Mouse (Mus musculus): ENCODE measurements around the gene Tac4. TPM values are rescaled to one million over a fixed set of nuclear protein-coding genes. Genes with fewer than 3 reads are reported as not detected.

The Tac4 gene
- not detected in 2 replicates for polyA plus RNA-seq (2015; fragmentation: Nextera tagmentation; extraction: Ambion mirVana)

DNA sequence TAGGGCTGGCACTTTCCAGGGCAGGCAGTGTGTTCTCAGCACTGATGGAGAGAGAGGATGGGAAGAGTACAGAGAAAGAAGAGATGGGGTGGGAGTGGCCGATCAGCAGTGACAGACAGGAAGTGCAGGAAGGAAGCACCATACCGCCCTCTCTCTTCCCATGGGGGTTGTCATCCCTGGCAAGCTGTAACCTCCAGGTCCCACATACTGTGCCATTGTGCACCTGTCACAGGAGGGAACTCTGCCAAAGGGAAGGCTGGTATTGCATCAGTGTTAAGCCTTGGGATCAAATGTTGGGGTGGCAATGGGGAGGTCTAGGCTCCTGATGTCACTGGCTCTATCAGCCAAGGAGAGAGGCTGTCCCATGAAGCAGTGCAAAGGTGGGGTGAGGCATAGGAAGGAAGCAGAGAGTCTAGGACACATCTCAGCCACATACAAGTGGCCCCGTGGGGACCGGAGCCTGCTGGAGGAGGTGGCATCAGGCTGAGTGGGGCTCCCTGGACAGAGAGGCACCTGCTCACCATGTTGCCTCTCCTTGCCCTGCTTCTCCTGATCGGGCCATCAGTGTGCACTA lies at the start of gene Tac4:
TSS of gene Tac4 (plus strand) at position 352 of the 574 bp plus-strand sequence.
- Histone ChIP-seq H3K4me1 (peaks cover 25% of the 10 kb centered on the region), H3K4me2 (no peak within 1 kb of the TSS), H3K27me3 (peaks cover 12% of the 10 kb centered on the region), H3K27ac (no peak within 1 kb of the TSS), H3K36me3 (ENCODE audit: poor library complexity, severe bottlenecking) (0 out of 2 replicates have a peak, but pooled peaks cover 4% of the 10 kb centered on the region), H3K9ac (no peak within 1 kb of the TSS), H3K4me3 (no peak within 1 kb of the TSS), H3K9me3 (replicated peaks) (no peaks in the 10 kb centered on the region)
- no peak for ATAC-seq
- WGBS: 69% methylated on average over 5 of the region's 5 CpGs

GRCm38 (mm10) chr11:95213607-95214006 lies 47.7 kb upstream of the Tac4 start:
- Histone ChIP-seq H3K27ac (no peak overlapping the region), H3K9me3 (replicated peaks) (no peaks in the 10 kb centered on the region), H3K9ac (no peak overlapping the region), H3K4me3 (no peak overlapping the region), H3K36me3 (ENCODE audit: poor library complexity, severe bottlenecking) (no peaks in the 10 kb centered on the region), H3K4me1 (peaks cover 24% of the 10 kb centered on the region), H3K4me2 (no peak overlapping the region), H3K27me3 (peaks cover 9% of the 10 kb centered on the region)
- WGBS: 27% methylated on average over 6 of the region's 6 CpGs
- no peak for ATAC-seq

GRCm38 (mm10) chr11:95214305-95214704 lies 47.0 kb upstream of the Tac4 start:
- no peak overlapping the region for H3K4me3 ChIP-seq
- no peak overlapping the region for H3K27ac ChIP-seq
- peaks cover 24% of the 10 kb centered on the region for H3K4me1 ChIP-seq
- ATAC-seq: no peak
- WGBS: 14% methylated on average over 5 of the region's 5 CpGs
- no peak overlapping the region for H3K9ac ChIP-seq
- H3K4me2 ChIP-seq: no peak overlapping the region
- H3K27me3 ChIP-seq: peaks cover 6% of the 10 kb centered on the region
- H3K9me3 ChIP-seq (replicated peaks): no peaks in the 10 kb centered on the region
- H3K36me3 ChIP-seq (ENCODE audit: poor library complexity, severe bottlenecking): no peaks in the 10 kb centered on the region

- Histone ChIP-seq H3K27me3 (peaks cover 7% of the 10 kb centered on the region; the same call in 1 of the 2 replicates), H3K36me3 (ENCODE audit: poor library complexity, severe bottlenecking) (no peaks in the 10 kb centered on the region), H3K9ac (no peak overlapping the region), H3K4me1 (peaks cover 12% of the 10 kb centered on the region), H3K4me2 (no peak overlapping the region), H3K27ac (no peak overlapping the region), H3K9me3 (replicated peaks) (no peaks in the 10 kb centered on the region), H3K4me3 (no peak overlapping the region)
- no peak for ATAC-seq
- WGBS: 73% methylated on average over 3 of the region's 3 CpGs
Observed at GRCm38 (mm10) chr11:95216193-95216592, 45.1 kb upstream of the Tac4 start.

DNA sequence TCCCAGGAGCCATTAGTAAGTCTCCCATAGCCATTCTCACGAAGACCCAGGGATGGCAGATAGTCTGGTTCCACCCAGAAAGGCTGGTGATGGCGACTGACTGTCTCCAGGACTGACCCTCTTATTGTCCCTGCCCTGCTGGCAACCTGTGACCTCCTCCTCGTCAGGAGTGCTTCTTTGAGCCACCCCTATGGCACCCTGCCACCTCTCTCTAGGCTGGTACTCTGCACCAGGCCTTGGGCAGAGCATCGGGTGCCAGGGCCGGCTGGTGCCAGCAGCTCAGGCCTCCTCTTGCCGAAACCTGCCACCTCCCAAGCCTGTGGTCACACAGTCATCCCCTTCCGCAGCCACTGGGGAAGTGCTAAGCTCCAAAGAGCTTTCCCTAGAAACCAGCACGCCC lies 42.2 kb upstream of the Tac4 start:
- no peaks in the 10 kb centered on the region for H3K36me3 ChIP-seq (ENCODE audit: poor library complexity, severe bottlenecking)
- H3K27ac ChIP-seq: no peak overlapping the region
- no peak overlapping the region for H3K9ac ChIP-seq
- no peak for ATAC-seq
- peaks cover 17% of the 10 kb centered on the region for H3K4me1 ChIP-seq
- no peaks in the 10 kb centered on the region for H3K9me3 ChIP-seq (replicated peaks)
- no peak overlapping the region for H3K4me3 ChIP-seq
- peaks cover 30% of the 10 kb centered on the region for H3K27me3 ChIP-seq
- H3K4me2 ChIP-seq: no peak overlapping the region
- 48% methylated on average over 8 of the region's 8 CpGs for WGBS

DNA sequence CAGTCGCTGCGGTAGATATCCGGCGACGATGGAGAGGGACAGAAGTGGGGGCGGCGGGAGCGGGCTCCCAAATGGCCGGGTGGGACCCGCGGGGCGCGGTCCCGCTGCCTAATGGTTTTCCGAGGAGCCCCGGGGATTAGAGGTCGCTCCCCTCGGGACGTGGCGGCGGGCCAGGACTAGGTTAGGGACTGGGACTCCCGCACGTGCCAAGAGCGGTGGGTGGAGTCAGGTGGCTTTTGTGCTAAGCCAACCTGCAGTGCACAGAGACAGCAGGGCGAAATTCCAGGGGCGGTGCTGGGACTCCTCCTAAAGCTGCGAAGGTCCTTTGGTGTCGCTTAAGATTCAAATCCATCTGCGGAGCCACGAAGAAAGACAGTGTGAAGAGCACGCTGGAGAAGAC lies 37.9 kb upstream of the Tac4 start:
- Histone ChIP-seq H3K4me1 (peaks cover 10% of the 10 kb centered on the region), H3K36me3 (ENCODE audit: poor library complexity, severe bottlenecking) (no peaks in the 10 kb centered on the region), H3K9me3 (replicated peaks) (no peaks in the 10 kb centered on the region), H3K27me3 (peaks cover 48% of the 10 kb centered on the region), H3K4me2 (peak overlapping the region; percentile 68), H3K4me3 (peak overlapping the region; percentile 33), H3K27ac (no peak overlapping the region), H3K9ac (peak overlapping the region; percentile 47)
- under 1% methylated on average over 31 of the region's 31 CpGs for WGBS
- ATAC-seq: no peak

GRCm38 (mm10) chr11:95224124-95224893 lies 37.0 kb upstream of the Tac4 start:
- Histone ChIP-seq H3K9ac (peak overlapping the region; percentile 47; the same call in 1 of the 2 replicates), H3K4me1 (peaks cover 10% of the 10 kb centered on the region), H3K36me3 (ENCODE audit: poor library complexity, severe bottlenecking) (no peaks in the 10 kb centered on the region), H3K27ac (no peak overlapping the region), H3K4me3 (peak overlapping the region; percentile 33; the same call in 1 of the 2 replicates), H3K9me3 (replicated peaks) (no peaks in the 10 kb centered on the region), H3K27me3 (peaks cover 48% of the 10 kb centered on the region), H3K4me2 (peak overlapping the region; percentile 68)
- 16% methylated on average over 15 of the region's 15 CpGs for WGBS
- no peak for ATAC-seq

- Histone ChIP-seq H3K4me1 (peaks cover 10% of the 10 kb centered on the region), H3K9ac (no peak overlapping the region), H3K9me3 (replicated peaks) (no peaks in the 10 kb centered on the region), H3K27me3 (peaks cover 43% of the 10 kb centered on the region), H3K27ac (no peak overlapping the region), H3K4me3 (no peak overlapping the region), H3K4me2 (no peak overlapping the region), H3K36me3 (ENCODE audit: poor library complexity, severe bottlenecking) (no peaks in the 10 kb centered on the region)
- WGBS: 24% methylated on average over 7 of the region's 7 CpGs
- no peak for ATAC-seq
Observed at GRCm38 (mm10) chr11:95225448-95225847, 35.9 kb upstream of the Tac4 start.

- H3K9ac ChIP-seq: no peak overlapping the region
- no peak overlapping the region for H3K4me3 ChIP-seq
- no peaks in the 10 kb centered on the region for H3K36me3 ChIP-seq (ENCODE audit: poor library complexity, severe bottlenecking)
- no peak overlapping the region for H3K27ac ChIP-seq
- no peak overlapping the region for H3K4me2 ChIP-seq
- 55% methylated on average over 5 of the region's 5 CpGs for WGBS
- peaks cover 16% of the 10 kb centered on the region for H3K4me1 ChIP-seq
- ATAC-seq: no peak
- H3K27me3 ChIP-seq: peaks cover 46% of the 10 kb centered on the region
- H3K9me3 ChIP-seq (replicated peaks): no peaks in the 10 kb centered on the region
Observed at GRCm38 (mm10) chr11:95227467-95227866, 33.9 kb upstream of the Tac4 start.

DNA sequence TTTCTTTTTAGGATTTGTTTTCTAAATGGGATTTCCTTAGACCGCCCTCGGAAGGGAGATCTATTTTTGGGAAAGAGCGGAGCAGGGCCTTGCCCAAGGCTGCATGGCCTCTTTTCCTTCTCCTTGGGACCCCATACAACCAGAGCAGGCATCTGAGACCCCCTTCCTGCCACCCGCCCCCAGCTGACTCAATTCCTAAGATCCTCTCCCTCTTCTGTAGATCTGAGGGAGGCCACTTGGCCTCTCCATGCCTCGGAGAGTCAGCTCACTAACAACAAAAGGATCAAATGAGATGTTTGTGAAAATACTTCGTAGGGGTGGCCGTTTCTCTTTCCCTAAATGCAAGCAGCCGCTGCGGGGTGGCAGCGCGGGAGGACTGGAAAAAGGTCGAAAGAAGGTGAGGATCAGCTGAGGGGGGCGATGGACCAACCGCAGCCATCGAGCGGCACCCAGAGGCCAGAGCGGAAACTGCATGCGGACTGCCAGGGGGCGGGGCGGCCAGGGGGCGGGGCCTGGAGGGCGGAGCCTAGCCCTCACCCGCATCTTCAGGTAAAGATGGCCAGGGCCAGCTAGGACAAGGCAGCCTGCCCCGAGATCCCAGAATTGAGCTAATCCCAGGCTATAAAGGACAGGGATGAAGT lies 29.5 kb upstream of the Tac4 start:
- no peaks in the 10 kb centered on the region for H3K36me3 ChIP-seq (ENCODE audit: poor library complexity, severe bottlenecking)
- H3K4me1 ChIP-seq: peaks cover 5% of the 10 kb centered on the region
- 6% methylated on average over 23 of the region's 24 CpGs for WGBS
- H3K9ac ChIP-seq: no peak overlapping the region
- peak; percentile 45; the same call in 1 of the 2 replicates for ATAC-seq
- no peaks in the 10 kb centered on the region for H3K9me3 ChIP-seq (replicated peaks)
- H3K27me3 ChIP-seq: 0 out of 2 replicates have a peak, but pooled peaks cover 11% of the 10 kb centered on the region
- H3K4me2 ChIP-seq: peak overlapping the region; percentile 46
- peak overlapping the region; percentile 21; the same call in 1 of the 2 replicates for H3K4me3 ChIP-seq
- H3K27ac ChIP-seq: no peak overlapping the region

DNA sequence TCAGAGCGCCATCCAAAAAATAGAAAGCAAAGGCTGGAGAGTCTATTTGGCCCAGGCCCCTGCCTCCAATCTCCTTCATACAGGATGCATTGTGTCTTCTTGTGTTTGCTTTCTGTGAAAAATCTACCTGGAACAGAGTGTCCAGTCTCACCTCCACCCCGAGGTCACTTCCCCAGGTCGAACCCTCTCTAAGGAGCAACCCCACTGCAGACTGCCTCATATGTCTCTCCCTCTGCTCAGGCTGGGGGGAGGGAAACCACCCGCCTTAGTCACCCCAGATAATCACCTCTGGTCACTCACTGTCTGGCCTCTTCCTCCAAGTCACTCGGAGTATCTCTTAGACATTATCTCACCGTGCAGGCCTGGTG lies 29.0 kb upstream of the Tac4 start:
- Histone ChIP-seq H3K9me3 (replicated peaks) (no peaks in the 10 kb centered on the region), H3K36me3 (ENCODE audit: poor library complexity, severe bottlenecking) (no peaks in the 10 kb centered on the region), H3K27ac (no peak overlapping the region), H3K4me2 (peak overlapping the region; percentile 46; the same call in 1 of the 2 replicates), H3K4me3 (peak overlapping the region; percentile 21; the same call in 1 of the 2 replicates), H3K9ac (no peak overlapping the region), H3K4me1 (peaks cover 5% of the 10 kb centered on the region), H3K27me3 (0 out of 2 replicates have a peak, but pooled peaks cover 11% of the 10 kb centered on the region)
- ATAC-seq: 0 out of 2 replicates have a peak, but pooled peaks have one; percentile 33
- 42% methylated on average over 6 of the region's 6 CpGs for WGBS

DNA sequence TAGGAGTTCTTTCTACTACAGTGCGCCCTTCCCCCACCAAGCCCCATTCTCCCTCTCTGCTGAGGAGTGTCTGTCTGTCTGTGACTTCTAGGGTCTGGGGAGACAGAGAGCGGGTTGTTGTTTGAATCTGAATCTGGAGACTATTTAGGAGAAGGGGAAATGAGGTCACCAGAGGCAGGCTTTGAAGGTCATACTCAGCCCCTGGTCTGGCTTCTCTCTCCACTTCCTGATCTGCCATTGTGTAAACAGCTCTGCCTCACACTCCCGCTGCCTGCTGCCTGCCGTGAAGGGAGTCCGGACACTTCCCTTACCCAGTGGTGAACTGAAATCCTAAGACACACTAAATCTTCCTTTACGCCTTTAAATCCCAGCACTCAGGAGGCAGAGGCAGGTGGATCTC lies 22.9 kb upstream of the Tac4 start:
- Histone ChIP-seq H3K9me3 (replicated peaks) (no peaks in the 10 kb centered on the region), H3K9ac (no peak overlapping the region), H3K36me3 (ENCODE audit: poor library complexity, severe bottlenecking) (no peaks in the 10 kb centered on the region), H3K4me2 (no peak overlapping the region), H3K4me3 (no peak overlapping the region), H3K27me3 (peaks cover 3% of the 10 kb centered on the region; the same call in 1 of the 2 replicates), H3K27ac (no peak overlapping the region), H3K4me1 (no peaks in the 10 kb centered on the region)
- 86% methylated on average over 6 of the region's 6 CpGs for WGBS
- no peak for ATAC-seq

All from forebrain, embryonic 13.5 days (tissue).